Mouse (Mus musculus) liver, postnatal 0 days (tissue): Measurements from ENCODE around the gene Mtm1. TPM values are rescaled to one million over a fixed set of nuclear protein-coding genes. Genes with fewer than 3 reads are reported as not detected.

Experiments used
- ATAC-seq: fragments of 200-750 bp; cut with Nextera tagmentation; 2 replicates; pipeline ENCODE4 v1.8.0; 2017; ENCODE audit warnings: mild to moderate bottlenecking, moderate library complexity
- DNase-seq: peaks from one replicate; pipeline ENCODE4 v3.0.0-alpha.2; 2016
- H3K27ac ChIP-seq: fragments of 300-500 bp; sonication (generic); 2 replicates; pipeline ENCODE4 v1.5.1; 2014; ENCODE audit warnings: antibody characterized with exemption, moderate library complexity, mild to moderate bottlenecking, low read depth
- H3K27me3 ChIP-seq: fragments of 300-500 bp; sonication (generic); 2 replicates; pipeline ENCODE4 v1.6.1; 2014; ENCODE audit warnings: low read length, control low read depth, mixed read lengths; ENCODE audit not compliant: insufficient read depth
- H3K36me3 ChIP-seq: fragments of 300-500 bp; sonication (generic); replicated peaks from 2 replicates; pipeline ENCODE4 v1.6.1; 2014; ENCODE audit warnings: mild to moderate bottlenecking, control low read depth, low read length, moderate library complexity, mixed read lengths; ENCODE audit not compliant: insufficient read depth
- H3K4me1 ChIP-seq: fragments of 300-500 bp; sonication (generic); 2 replicates; pipeline ENCODE4 v1.6.1; 2014; ENCODE audit warnings: antibody characterized with exemption, mild to moderate bottlenecking, control low read depth; ENCODE audit not compliant: insufficient read depth
- H3K4me2 ChIP-seq: fragments of 300-500 bp; sonication (generic); 2 replicates; pipeline ENCODE4 v1.6.1; 2014; ENCODE audit warnings: low read depth, mild to moderate bottlenecking, low read length, moderate library complexity, mixed read lengths
- H3K4me3 ChIP-seq: fragments of 300-500 bp; sonication (generic); 2 replicates; pipeline ENCODE4 v1.5.1; 2014; ENCODE audit warnings: low read depth, low read length
- H3K9ac ChIP-seq: fragments of 300-500 bp; sonication (generic); replicated peaks from 2 replicates; pipeline ENCODE4 v1.6.1; 2014; ENCODE audit warnings: mild to moderate bottlenecking, moderate library complexity
- H3K9me3 ChIP-seq: fragments of 300-500 bp; sonication (generic); 2 replicates; pipeline ENCODE4 v1.6.1; 2016; ENCODE audit warnings: mild to moderate bottlenecking, control low read depth, low read length, mixed read lengths
- CTCF ChIP-seq: sonication (generic); IDR thresholded peaks from 2 replicates; pipeline ENCODE4 v1.5.1; 2016; ENCODE audit warnings: antibody characterized with exemption, low read depth
- EP300 ChIP-seq: IDR thresholded peaks from 2 replicates; pipeline ENCODE4 v1.6.1; 2016; ENCODE audit warnings: antibody characterized with exemption, low read depth, mild to moderate bottlenecking
- WGBS: fragments of 180-500 bp; shearing (Covaris S2); extraction: QIAGEN DNeasy Blood & Tissue Kit; methylation state at CpG from one replicate; pipeline ENCODE4 v1.1.7; 2014; ENCODE audit not compliant: insufficient replicate concordance; 5-methylcytosine and 5-hydroxymethylcytosine counted together
- polyA plus RNA-seq: library from polyadenylated mRNA; unstranded; fragments of >200 nt; fragmentation: Nextera tagmentation; extraction: Ambion mirVana; gene quantifications from 2 replicates; pipeline ENCODE4 v1.2.1, GENCODE M21; 2015

Mtm1 gene
- polyA plus RNA-seq, 1 experiment from 2014 or later = 6.8 TPM

DNA sequence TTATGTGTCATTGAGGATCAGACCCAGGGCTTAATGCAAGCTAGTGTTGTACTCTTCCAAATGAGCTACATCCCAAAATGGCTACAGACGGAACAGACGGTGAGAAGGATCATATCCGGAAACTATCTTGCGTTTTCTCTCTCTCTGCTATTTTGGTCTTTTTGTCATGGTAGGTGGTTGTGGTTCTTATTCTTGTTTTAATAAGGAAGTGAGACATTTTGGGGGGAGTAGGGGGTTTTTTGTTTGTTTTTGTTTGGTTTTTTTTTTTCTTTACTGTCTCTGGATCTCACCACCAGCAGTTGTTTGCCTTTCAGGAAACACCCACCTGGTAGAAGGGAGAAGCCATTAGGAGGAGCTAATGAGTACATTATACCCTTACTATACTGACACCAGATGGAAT lies 50.3 kb downstream of the Mtm1 start:
- TF ChIP-seq CTCF = no peak
- TF ChIP-seq EP300 = no peak
- WGBS = 92% methylated on average over 4 of the region's 4 CpGs

DNA sequence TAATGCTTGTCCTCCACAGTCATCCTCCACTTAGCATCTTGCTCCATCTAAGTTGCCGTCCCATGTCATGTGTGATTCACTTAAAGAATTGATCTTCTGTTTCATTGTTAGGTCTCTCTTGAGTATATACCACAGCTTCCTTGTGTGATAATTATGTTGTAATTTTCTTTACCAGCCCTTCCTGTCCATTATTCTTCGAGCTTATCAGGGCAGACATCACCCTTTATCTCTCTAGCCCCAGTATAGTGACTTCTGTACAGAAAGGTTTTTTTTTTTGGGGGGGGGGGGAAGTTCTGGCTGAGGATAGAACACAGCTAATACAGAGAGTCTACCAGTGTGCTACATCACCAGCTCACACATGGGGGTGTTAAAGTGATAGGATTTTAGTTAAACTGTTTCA lies 53.7 kb downstream of the Mtm1 start:
- Histone ChIP-seq H3K4me1 (no peaks in the 10 kb centered on the region), H3K9ac (no peak overlapping the region), H3K27me3 (no peaks in the 10 kb centered on the region), H3K4me3 (no peak overlapping the region), H3K36me3 (no peaks in the 10 kb centered on the region), H3K27ac (no peak overlapping the region), H3K4me2 (no peak overlapping the region), H3K9me3 (no peaks in the 10 kb centered on the region)
- DNase-seq (no peak), ATAC-seq (no peak)
- WGBS = 49% methylated on average over 2 of the region's 2 CpGs
- TF ChIP-seq EP300 = no peak
- no peak for TF ChIP-seq CTCF

More for the DNA sequence above, 50.3 kb downstream of the Mtm1 start:
- H3K9me3 ChIP-seq = no peaks in the 10 kb centered on the region
- DNase-seq (no peak), ATAC-seq (no peak)
- no peaks in the 10 kb centered on the region for H3K27me3 ChIP-seq
- H3K36me3 ChIP-seq = no peaks in the 10 kb centered on the region
- no peaks in the 10 kb centered on the region for H3K4me1 ChIP-seq
- no peak overlapping the region for H3K9ac ChIP-seq
- no peak overlapping the region for H3K4me2 ChIP-seq
- no peak overlapping the region for H3K27ac ChIP-seq
- H3K4me3 ChIP-seq = no peak overlapping the region

DNA sequence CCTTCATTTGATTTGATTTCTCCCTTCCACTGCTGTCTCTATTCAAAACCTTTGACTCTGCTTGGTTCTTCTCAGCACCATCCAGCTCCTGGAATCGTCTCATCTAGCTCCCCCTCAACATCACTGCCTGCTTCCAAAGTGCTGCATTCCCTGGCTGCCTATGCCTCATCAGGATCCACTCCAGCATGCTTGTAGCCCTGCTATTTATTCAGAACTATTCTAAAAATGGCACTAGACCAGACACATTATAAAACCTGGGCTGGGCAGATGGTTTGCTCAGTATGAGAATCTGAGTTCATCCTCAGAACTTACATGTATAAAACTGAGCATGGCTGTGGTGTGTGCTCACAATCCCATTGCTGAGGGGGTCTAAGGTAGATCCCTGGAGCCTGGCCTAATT lies 58.4 kb downstream of the Mtm1 start:
- Histone ChIP-seq H3K27me3 (no peaks in the 10 kb centered on the region), H3K4me2 (no peak overlapping the region), H3K9ac (no peak overlapping the region), H3K4me3 (no peak overlapping the region), H3K4me1 (no peaks in the 10 kb centered on the region), H3K9me3 (no peaks in the 10 kb centered on the region), H3K27ac (no peak overlapping the region), H3K36me3 (no peaks in the 10 kb centered on the region)
- 63% methylated on average over 1 of the region's 1 CpGs for WGBS
- no peak for TF ChIP-seq EP300
- TF ChIP-seq CTCF = no peak
- no peak for ATAC-seq
- DNase-seq = no peak

DNA sequence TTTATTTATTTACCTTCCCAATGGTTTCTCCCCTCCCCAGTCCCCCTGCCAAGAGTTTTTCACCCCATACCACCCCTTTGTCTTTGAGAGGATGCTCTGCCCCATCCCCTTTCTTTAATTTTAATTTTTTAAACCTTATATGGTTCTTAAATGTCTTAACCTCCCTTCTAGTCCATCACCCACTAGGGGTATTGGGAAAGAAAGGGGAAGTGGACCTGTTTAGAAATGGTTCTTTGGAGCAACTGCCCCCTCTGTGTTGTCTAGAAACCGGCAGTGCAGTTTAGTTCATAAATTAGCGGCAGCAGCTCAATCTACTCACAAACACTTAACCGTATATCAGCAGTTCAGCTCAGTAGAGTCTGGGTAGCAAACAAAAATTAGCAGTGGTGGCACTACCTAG lies 63.6 kb downstream of the Mtm1 start:
- Histone ChIP-seq H3K27ac (no peak overlapping the region), H3K4me3 (no peak overlapping the region), H3K9me3 (no peaks in the 10 kb centered on the region), H3K36me3 (no peaks in the 10 kb centered on the region), H3K9ac (no peak overlapping the region), H3K4me1 (no peaks in the 10 kb centered on the region), H3K27me3 (no peaks in the 10 kb centered on the region), H3K4me2 (no peak overlapping the region)
- no peak for TF ChIP-seq EP300
- TF ChIP-seq CTCF = no peak
- ATAC-seq (no peak), DNase-seq (no peak)
- 70% methylated on average over 3 of the region's 3 CpGs for WGBS

DNA sequence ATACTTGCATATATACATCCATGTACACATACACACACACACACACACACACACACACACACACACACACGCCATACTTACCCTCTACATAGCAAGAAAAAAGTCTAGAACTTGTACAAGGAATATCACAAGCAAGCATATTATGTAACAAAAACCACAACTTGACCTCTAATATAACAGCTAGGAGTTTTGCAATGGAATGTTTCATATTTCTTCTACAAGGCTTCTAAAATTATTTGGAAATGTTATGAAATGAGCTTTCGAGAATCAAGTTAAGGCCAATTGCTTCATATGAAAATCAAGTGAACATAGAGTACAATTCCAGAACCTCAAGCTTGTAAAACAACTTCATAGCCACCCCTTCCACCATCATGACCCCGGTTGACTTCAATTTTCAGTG lies 74.9 kb downstream of the Mtm1 start:
- no peaks in the 10 kb centered on the region for H3K27me3 ChIP-seq

DNA sequence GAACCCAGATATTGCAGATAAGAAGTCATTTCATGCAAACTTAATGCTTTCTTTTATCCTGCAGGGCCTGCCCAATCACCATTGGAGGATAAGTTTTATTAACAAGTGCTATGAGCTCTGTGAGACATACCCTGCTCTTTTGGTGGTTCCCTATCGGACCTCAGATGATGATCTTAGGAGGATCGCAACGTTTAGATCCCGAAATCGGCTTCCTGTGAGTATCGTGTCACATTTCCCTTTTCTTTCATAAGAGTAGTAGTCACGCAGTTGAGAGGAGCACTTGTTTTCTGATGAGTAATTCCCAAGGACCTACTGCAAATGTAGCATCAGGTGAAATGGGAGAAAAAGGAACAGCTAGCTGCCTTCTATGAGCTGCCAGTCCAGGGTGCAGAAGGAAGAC lies 76.5 kb downstream of the Mtm1 start:
- H3K9ac ChIP-seq = no peak overlapping the region
- H3K4me2 ChIP-seq = no peak overlapping the region
- TF ChIP-seq EP300 = no peak
- TF ChIP-seq CTCF = no peak
- no peak for DNase-seq
- H3K4me3 ChIP-seq = no peak overlapping the region
- H3K9me3 ChIP-seq = no peaks in the 10 kb centered on the region
- H3K27me3 ChIP-seq = no peaks in the 10 kb centered on the region
- no peak overlapping the region for H3K27ac ChIP-seq
- no peaks in the 10 kb centered on the region for H3K4me1 ChIP-seq
- 74% methylated on average over 7 of the region's 7 CpGs for WGBS
- no peaks in the 10 kb centered on the region for H3K36me3 ChIP-seq
- no peak for ATAC-seq

More for the DNA sequence above, 74.9 kb downstream of the Mtm1 start:
- Histone ChIP-seq H3K4me1 (no peaks in the 10 kb centered on the region), H3K9ac (no peak overlapping the region), H3K9me3 (no peaks in the 10 kb centered on the region), H3K27ac (no peak overlapping the region), H3K4me2 (no peak overlapping the region), H3K4me3 (no peak overlapping the region), H3K36me3 (no peaks in the 10 kb centered on the region)
- ATAC-seq = no peak
- no peak for DNase-seq
- 66% methylated on average over 3 of the region's 3 CpGs for WGBS
- no peak for TF ChIP-seq CTCF
- no peak for TF ChIP-seq EP300

DNA sequence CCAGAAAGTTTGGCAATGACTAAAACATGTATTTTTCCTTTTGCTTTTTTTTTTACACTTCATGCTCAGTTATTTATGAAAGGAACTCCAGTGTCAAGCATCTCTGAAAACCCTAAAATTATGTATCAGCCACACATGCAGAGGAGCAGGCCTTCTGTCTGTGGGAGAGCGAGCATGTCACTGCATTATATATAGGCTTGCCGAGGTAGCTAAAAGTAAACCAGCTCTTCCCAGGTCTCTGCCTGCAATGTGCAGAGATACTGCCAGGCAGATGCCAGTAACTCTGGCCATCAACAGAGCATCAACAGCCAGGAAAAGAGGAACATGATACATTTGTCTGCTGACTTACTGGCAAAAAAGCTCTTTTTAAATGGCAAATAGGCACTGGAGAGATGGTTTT lies 83.6 kb downstream of the Mtm1 start:
- no peak for DNase-seq
- no peaks in the 10 kb centered on the region for H3K9me3 ChIP-seq
- 83% methylated on average over 2 of the region's 2 CpGs for WGBS

More for the DNA sequence above, 83.6 kb downstream of the Mtm1 start:
- Histone ChIP-seq H3K9ac (no peak overlapping the region), H3K27ac (no peak overlapping the region), H3K27me3 (no peaks in the 10 kb centered on the region), H3K36me3 (no peaks in the 10 kb centered on the region), H3K4me1 (no peaks in the 10 kb centered on the region), H3K4me3 (no peak overlapping the region), H3K4me2 (no peak overlapping the region)
- TF ChIP-seq CTCF (no peak), EP300 (no peak)
- no peak for ATAC-seq
